Mouse (Mus musculus) mouse trophoblast stem cell (cell line): ENCODE measurements around the gene Olfr59.

ENCODE experiments used
- in situ Hi-C, 2 experiments: fragments of 300-500 bp; cut with MseI, MboI; formaldehyde crosslinking; loops; 2 replicates in 1 of 2; 3 replicates in 1 of 2; pipeline ENCODE4 v1.15.1; 2025

Olfr59 gene

DNA sequence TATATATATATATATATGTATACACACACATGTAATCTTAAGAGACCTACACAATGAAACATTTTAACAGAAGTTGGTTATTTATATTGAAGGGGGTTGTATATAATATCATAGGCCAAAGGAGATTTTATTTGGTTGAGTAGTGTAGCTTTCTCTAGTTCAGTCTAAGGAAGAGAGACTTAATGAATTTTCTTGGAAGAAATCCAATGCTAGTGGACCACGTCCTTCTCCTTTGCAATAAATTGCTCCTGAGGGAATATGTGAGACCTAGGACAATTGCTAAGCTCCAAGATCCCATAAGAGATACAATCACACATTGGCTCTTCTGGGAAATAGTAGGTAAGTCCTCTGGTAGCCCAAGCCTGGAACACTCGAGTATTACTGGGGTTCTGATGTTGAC lies at the start of gene Olfr59:
Gene Olfr59, plus strand, starts transcription at position 301 of the 400 bp plus-strand sequence.
- in situ Hi-C loops: no loop called here

DNA sequence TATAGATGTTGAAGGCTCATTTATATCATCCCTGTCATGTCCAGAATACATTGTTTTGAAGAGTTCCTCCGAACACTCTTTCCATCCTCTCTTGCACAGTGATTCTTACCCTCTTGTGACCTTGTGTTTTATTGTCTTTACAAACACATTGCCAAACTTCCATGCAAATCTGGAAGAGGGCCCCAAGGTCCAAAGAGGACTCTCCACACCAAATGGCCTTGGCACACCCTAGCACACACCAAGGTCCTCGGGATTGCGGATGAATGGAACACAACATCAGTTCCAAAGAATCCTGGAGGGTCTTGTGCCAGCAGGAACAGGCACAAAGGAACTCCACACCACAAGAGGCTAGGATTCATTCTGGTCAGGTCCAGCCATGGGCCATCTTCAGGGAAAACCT lies 42.3 kb upstream of the Olfr59 start:
- in situ Hi-C loops: no loop called here

DNA sequence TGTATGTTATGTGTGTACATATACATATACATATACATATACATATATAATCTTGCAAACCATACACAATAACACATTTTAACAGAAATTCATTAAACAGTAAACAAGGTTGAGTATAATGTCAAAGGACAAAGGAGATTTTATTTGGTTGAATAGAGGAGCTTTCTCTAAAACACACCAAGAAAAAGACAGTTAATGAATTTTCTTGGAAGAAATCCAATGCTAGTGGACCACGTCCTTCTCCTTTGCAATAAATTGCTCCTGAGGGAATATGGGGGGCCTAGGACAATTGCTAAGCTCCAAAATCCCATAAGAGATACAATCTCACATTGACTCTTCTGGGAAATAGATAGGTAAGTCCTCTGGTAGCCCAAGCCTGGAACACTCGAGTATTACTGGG lies 24.0 kb upstream of the Olfr59 start, which contains the start of gene Olfr406:
Gene Olfr406, plus strand, starts transcription at position 301 of the 400 bp plus-strand sequence.
- in situ Hi-C loops: no loop called here

DNA sequence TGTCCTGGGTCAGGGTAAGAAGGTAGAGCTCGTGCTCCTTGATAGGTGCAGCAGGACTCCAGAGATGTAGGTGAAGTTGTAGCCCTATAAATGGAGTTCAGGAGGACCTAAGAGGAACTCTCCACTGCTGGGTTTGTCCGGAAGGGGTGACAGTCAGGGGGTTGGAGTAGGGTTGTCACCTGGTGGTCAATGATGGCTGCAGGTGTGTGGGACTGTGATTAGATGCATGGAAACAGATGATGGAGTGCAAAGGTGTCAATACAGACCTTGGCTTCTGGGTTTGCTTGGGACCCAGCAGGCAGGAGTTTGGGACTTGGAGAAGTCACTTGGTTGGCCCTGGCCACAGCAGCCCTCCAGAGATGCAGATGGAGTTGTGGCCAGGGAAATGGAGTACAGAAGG lies 3.7 kb downstream of the Olfr59 start:
- in situ Hi-C loops: no loop called here

DNA sequence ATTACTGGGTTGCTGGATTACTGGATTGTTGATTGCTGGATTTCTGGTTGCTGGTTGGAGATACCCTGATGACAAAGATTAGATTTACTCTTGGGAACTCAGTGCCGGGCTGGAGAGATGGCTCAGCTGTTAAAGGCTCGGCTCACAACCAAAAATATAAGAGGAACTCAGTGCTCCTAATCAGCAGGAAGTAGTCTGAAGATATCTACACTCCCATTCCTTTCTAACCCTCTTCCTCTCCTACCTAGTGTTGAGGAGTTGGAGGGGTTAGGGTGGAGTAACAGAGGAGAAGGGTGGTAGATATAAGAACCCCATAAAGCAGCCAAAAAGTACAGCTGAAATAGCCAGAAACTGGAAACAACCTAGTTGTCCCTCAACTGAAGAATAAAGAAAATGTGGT lies 42.5 kb downstream of the Olfr59 start:
- in situ Hi-C loops: no loop called here

DNA sequence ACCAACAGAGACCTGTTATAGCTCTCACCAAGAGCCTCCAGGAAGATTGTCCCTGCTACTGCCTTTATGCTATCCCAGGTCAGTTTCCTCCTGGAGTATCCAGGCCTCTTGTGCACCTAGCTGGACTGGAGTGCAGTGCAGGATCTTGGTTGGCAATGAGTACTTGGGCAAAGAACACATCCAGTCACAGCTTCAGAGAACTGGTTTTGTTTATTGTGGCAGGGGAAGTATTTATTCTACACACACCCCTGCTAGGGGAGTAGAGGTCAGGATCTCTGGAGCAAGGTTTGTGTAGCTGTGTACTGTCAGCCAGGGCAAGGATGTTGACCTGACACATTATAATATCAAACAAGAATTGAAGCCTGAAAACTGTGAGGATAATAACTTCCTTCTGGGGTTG lies 45.2 kb downstream of the Olfr59 start:
- in situ Hi-C loops: no loop called here

DNA sequence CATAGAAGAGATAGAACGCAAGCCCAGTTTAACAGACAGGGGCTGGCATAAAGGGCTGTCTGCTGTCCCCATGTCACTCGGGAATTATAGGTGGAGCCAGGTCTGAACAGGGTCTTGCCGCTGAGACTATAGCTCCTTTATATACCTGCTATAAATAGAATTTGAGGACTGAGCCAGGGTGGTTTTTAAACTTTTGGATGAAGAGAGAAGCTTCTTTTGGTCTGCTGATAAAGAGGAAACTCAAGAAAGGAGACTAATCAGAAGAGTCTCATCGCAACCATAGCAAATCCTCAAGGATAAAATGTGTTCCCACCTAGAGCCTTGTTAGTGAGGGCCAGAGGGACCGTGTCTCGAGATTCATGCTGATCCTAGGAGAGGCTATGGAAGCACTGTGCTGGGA lies 54.4 kb downstream of the Olfr59 start, which contains the start of gene Olfr410:
Gene Olfr410, minus strand, starts transcription at position 101 of the 400 bp plus-strand sequence.
- in situ Hi-C loops: no loop called here
